Mouse (Mus musculus) ES-Bruce4 (cell line): ENCODE measurements around the gene Phactr1. TPM values are rescaled to one million over a fixed set of nuclear protein-coding genes. Genes with fewer than 3 reads are reported as not detected.

ENCODE experiments used
- H3K27ac ChIP-seq: 2 replicates; pipeline ENCODE4 v1.5.1; 2012; ENCODE audit warnings: low read length, inconsistent platforms; ENCODE audit not compliant: insufficient read depth
- H3K27me3 ChIP-seq: 2 replicates; pipeline ENCODE4 v1.6.1; 2012; ENCODE audit warnings: mild to moderate bottlenecking, low read length, inconsistent platforms; ENCODE audit not compliant: control insufficient read depth, poor library complexity, insufficient read depth, severe bottlenecking
- H3K36me3 ChIP-seq: 2 replicates; pipeline ENCODE4 v1.6.1; 2012; ENCODE audit warnings: inconsistent platforms, mild to moderate bottlenecking, low read length, moderate library complexity; ENCODE audit not compliant: control insufficient read depth, poor library complexity, insufficient read depth, severe bottlenecking
- H3K4me1 ChIP-seq: one replicate; pipeline ENCODE4 v1.8.1; 2011; ENCODE audit warnings: low read length; ENCODE audit not compliant: control insufficient read depth, insufficient read depth
- H3K4me3 ChIP-seq: 2 replicates; pipeline ENCODE4 v1.5.1; 2011; ENCODE audit warnings: low read depth, mild to moderate bottlenecking, low read length
- H3K9ac ChIP-seq: 2 replicates; pipeline ENCODE4 v1.6.1; 2012; ENCODE audit warnings: low read depth, mild to moderate bottlenecking, inconsistent platforms; ENCODE audit not compliant: poor library complexity, severe bottlenecking
- H3K9me3 ChIP-seq: replicated peaks from 2 replicates; pipeline ENCODE4 v1.6.1; 2012; ENCODE audit warnings: mild to moderate bottlenecking, low read length, inconsistent platforms; ENCODE audit not compliant: control insufficient read depth, poor library complexity, insufficient read depth, severe bottlenecking
- CTCF ChIP-seq: IDR thresholded peaks from one replicate; pipeline ENCODE4 v1.8.1; 2011; ENCODE audit warnings: low read depth, low read length
- EP300 ChIP-seq: IDR thresholded peaks from 2 replicates; pipeline ENCODE4 v1.6.1; 2011; ENCODE audit warnings: low read depth, low read length; ENCODE audit not compliant: insufficient read depth
- POLR2A ChIP-seq: IDR thresholded peaks from one replicate; pipeline ENCODE4 v1.8.1; 2011; ENCODE audit warnings: low read length; ENCODE audit not compliant: insufficient read depth
- polyA plus RNA-seq: library from polyadenylated mRNA; stranded (reverse); fragments of >200 nt; gene quantifications from 2 replicates; pipeline ENCODE4 v1.2.4, GENCODE M21; 2011; ENCODE audit warnings: low read depth; ENCODE audit not compliant: missing spikeins, insufficient read depth, insufficient read length

The Phactr1 gene
- polyA plus RNA-seq, 1 experiment = 0.96 TPM

- Histone ChIP-seq H3K4me3 (no peak overlapping the region), H3K27ac (no peak overlapping the region), H3K9me3 (no peaks in the 10 kb centered on the region), H3K27me3 (no peaks in the 10 kb centered on the region), H3K9ac (no peak overlapping the region), H3K36me3 (no peaks in the 10 kb centered on the region), H3K4me1 (no peaks in the 10 kb centered on the region)
- TF ChIP-seq POLR2A = no peak
- no peak for TF ChIP-seq CTCF
- TF ChIP-seq EP300 = no peak
These were observed 61.8 kb downstream of the Phactr1 start for GRCm38 (mm10) chr13:42742226-42742625.

DNA sequence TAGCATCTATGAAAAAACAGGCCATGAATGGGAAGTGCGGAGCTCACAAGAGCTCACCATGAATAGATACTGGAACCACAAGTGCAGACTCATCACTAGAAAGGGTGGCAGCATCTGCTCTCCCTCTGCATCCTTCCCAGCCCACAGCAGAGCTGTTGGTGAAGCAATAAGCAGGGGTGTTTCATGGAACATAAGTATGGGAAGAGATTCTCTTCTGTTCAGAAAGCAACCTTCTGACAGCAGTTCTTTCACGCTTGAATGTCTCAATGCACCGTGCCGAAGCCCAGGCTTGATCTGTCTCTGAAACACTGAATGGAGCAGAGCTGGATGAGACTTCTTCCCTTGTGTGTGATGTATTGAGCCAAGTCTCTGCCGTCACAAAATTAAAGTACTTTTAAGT, 64.0 kb downstream of the Phactr1 start:
- no peak for TF ChIP-seq CTCF
- Histone ChIP-seq H3K36me3 (no peaks in the 10 kb centered on the region), H3K4me3 (no peak overlapping the region), H3K27ac (no peak overlapping the region), H3K9ac (no peak overlapping the region), H3K9me3 (no peaks in the 10 kb centered on the region), H3K27me3 (no peaks in the 10 kb centered on the region), H3K4me1 (no peaks in the 10 kb centered on the region)

GRCm38 (mm10) chr13:42757654-42758400, 77.4 kb downstream of the Phactr1 start:
- Histone ChIP-seq H3K9ac (no peak overlapping the region), H3K4me1 (no peaks in the 10 kb centered on the region), H3K27ac (no peak overlapping the region), H3K4me3 (no peak overlapping the region), H3K36me3 (no peaks in the 10 kb centered on the region), H3K9me3 (no peaks in the 10 kb centered on the region), H3K27me3 (no peaks in the 10 kb centered on the region)
- TF ChIP-seq EP300 = no peak
- no peak for TF ChIP-seq POLR2A
- TF ChIP-seq CTCF = no peak

DNA sequence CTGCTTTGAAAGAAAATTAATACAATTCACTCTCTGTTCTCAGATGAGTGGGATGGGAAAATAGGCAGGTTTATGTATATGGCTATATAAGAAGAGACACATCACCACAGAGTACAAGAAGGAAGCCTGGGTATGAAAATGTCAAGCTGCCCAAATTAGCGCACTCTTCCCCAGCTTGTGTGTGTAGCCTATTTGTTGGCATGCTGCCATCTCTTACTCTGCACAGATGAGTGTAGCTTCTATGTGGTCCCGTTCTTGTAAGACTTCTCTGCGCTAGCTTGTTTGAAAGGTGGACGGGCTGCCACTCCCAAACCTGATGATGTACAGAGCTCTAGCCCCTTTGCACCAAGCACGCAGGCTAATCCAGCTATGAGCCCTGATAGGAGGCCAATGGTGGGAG, 78.7 kb downstream of the Phactr1 start:
- Histone ChIP-seq H3K9me3 (no peaks in the 10 kb centered on the region), H3K27ac (no peak overlapping the region), H3K4me3 (no peak overlapping the region), H3K4me1 (no peaks in the 10 kb centered on the region), H3K27me3 (no peaks in the 10 kb centered on the region), H3K36me3 (no peaks in the 10 kb centered on the region), H3K9ac (no peak overlapping the region)
- no peak for TF ChIP-seq CTCF
- no peak for TF ChIP-seq POLR2A
- TF ChIP-seq EP300 = no peak

GRCm38 (mm10) chr13:42760907-42761544, 80.6 kb downstream of the Phactr1 start:
- Histone ChIP-seq H3K36me3 (no peaks in the 10 kb centered on the region), H3K27ac (no peak overlapping the region), H3K27me3 (no peaks in the 10 kb centered on the region), H3K9me3 (no peaks in the 10 kb centered on the region), H3K4me1 (no peaks in the 10 kb centered on the region), H3K4me3 (no peak overlapping the region), H3K9ac (no peak overlapping the region)
- TF ChIP-seq CTCF (no peak), EP300 (no peak), POLR2A (no peak)

- TF ChIP-seq POLR2A = no peak
- no peak for TF ChIP-seq CTCF
- no peak for TF ChIP-seq EP300
These were observed 91.9 kb downstream of the Phactr1 start for GRCm38 (mm10) chr13:42772314-42772713.

More at GRCm38 (mm10) chr13:42772314-42772713, 91.9 kb downstream of the Phactr1 start:
- H3K9me3 ChIP-seq = no peaks in the 10 kb centered on the region
- no peaks in the 10 kb centered on the region; the same call in 1 of the 2 replicates for H3K27me3 ChIP-seq
- H3K36me3 ChIP-seq = no peaks in the 10 kb centered on the region
- no peaks in the 10 kb centered on the region for H3K4me1 ChIP-seq
- H3K9ac ChIP-seq = no peak overlapping the region
- H3K27ac ChIP-seq = no peak overlapping the region
- no peak overlapping the region for H3K4me3 ChIP-seq
